Mouse (Mus musculus) ES-E14 (cell line): ENCODE measurements at regions not wholly inside any gene's neighbourhood (a gene's known extent, or its start where the extent isn't known, plus 50 kb on each side); places are given as distances from the start of the nearest gene placed in this dataset.

Source experiments
- ZC3H11A ChIP-seq: IDR thresholded peaks from 2 replicates; pipeline ENCODE4 v1.6.1; 2012; ENCODE audit warnings: low read depth, mild to moderate bottlenecking, inconsistent platforms, low read length, borderline replicate concordance
- ZNF384 ChIP-seq: IDR thresholded peaks from 2 replicates; pipeline ENCODE4 v1.6.1; 2012; ENCODE audit warnings: low read depth, low read length, inconsistent platforms

GRCm38 (mm10) chr9:41517053-41517696 lies 355.7 kb upstream of the Ubash3b start:
- TF ChIP-seq ZNF384 (no peak), ZC3H11A (no peak)
